Mouse (Mus musculus) layer of hippocampus, adult 9-11 months (tissue): ENCODE results near the gene Runx1.
A peak's percentile ranks its signal among the peaks of the same experiment; 100 is the strongest.

Source experiments
- DNase-seq: peaks from one replicate; pipeline ENCODE4 v3.0.0; 2022

The Runx1 gene

GRCm38 (mm10) chr16:92697737-92698611 is 128.0 kb downstream of the Runx1 start:
- no peak for DNase-seq

GRCm38 (mm10) chr16:92697227-92697736 is 128.7 kb downstream of the Runx1 start:
- peak; percentile 64 for DNase-seq

DNA sequence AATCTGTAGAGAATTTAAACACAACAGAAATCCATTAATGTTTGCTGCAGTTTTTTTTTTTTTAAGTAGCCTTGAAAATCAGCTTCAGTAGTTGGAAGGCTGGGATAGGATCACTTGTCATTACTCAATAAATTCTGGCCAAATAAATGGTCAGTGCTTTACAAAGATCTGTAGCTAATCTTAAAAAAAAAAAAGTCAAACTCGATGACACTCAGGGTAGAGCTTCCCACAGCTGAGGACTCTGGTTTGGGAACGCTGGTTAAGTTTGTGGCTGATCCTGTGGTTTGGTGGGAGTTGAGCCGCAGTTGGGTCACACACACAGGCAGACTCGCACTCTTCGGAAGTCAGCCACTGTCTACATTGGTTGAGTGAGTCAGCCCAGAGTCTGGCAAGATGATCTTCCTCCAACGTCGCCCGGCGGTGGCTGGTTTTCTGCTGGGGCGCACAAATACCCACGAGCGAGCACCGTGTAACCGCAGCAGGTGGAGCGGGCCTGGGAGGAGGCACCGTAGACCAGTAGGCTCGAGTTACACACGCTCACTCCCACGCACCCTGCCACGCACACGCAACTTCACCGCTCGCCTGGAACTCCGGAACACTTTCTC is 129.4 kb downstream of the Runx1 start:
- peak; percentile 48 for DNase-seq

- DNase-seq: no peak
Measured at GRCm38 (mm10) chr16:92695981-92696380, 130.0 kb downstream of the Runx1 start.

DNA sequence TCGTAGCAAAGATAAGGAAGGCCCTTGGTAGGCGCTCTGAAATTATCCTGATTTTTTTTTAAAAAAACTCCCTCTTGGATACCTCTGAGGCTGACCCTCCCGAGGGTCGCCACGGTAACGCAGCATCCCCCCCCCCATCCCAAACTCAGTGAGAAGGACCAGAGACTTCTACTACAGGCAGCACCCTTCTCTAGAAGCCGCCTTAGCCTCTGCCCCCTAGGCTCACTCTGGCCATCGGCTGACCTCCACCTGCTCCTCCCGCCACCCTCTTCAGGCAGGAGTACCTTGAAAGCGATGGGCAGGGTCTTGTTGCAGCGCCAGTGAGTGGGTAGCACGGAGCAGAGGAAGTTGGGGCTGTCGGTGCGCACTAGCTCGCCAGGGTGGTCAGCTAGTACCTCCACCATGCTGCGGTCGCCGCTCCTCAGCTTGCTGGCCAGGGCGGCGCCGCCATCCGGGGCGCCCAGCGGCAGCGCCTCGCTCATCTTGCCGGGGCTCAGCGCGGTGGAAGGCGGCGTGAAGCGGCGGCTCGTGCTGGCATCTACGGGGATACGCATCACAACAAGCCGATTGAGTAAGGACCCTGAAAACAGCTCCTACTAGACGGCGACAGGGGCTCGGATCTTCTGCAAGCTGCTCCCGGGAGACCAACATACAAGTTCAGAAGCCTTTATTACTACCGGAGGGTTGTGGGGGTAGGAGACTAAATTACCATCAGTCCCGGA is 130.6 kb downstream of the Runx1 start:
- DNase-seq: no peak

DNA sequence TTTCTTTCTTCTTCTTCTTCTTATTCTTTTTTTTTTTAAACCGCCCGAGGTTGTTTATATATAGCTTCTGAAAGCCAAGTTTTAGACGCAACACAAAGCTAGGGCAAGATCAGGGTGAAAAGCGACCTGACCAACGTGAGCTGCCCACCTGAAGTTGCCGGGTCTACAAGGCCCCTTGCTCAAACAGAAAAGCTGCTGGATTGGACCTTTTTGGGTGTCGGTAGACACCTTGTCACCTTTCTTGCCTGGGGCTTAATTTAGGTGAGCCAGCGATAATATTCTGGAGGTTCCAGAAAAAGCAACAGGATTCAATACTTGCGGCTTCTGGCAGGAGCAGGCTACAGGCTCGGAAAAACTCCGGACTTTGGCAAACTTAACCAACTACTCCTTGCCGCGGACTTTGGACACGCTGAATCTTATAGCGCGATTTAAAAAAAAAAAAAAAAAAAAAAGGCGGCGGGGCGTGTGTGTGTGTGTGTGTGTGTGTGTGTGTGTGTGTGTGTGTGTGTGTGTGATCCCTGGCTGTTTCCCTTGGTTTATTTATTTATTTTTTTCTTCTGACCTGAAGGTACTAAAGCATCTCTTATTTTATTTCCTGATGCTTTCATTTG is 131.3 kb downstream of the Runx1 start:
- no peak for DNase-seq

GRCm38 (mm10) chr16:92690759-92691158 is 135.2 kb downstream of the Runx1 start:
- DNase-seq: no peak

DNA sequence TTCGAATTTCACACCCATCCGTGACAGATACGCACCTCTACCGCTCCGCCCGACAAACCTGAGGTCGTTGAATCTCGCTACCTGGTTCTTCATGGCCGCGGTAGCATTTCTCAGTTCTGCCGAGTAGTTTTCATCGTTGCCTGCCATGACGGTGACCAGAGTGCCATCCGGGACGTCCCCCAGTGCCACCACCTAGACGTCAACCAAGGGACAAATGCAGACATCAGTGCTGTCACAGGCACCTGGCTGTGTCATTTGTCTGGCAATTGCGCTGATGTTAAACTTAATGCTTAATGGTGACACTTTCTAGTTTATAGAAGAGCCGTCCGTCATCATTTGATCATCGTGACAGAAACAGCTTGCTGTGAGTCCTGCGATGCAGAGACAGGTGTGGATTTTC is 137.0 kb downstream of the Runx1 start:
- no peak for DNase-seq

DNA sequence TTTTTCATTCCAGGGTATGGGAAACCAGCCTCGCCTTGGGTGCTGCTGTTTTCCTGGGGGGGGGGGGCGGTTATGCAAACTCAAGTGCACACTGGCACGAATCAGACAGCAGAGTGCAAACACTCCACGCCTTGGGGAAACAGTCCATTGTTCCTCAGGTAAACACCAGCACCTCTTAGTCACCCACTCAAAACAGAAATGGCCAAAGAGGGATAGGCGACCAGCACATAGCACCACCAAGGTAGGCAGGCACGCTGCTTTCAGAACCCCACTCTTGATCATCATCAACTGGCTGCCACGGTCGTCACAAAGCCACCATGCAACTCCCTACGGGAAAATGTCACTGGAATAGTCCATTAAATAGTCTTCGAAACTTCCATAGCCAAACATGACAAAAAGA is 139.0 kb downstream of the Runx1 start:
- DNase-seq: no peak

DNA sequence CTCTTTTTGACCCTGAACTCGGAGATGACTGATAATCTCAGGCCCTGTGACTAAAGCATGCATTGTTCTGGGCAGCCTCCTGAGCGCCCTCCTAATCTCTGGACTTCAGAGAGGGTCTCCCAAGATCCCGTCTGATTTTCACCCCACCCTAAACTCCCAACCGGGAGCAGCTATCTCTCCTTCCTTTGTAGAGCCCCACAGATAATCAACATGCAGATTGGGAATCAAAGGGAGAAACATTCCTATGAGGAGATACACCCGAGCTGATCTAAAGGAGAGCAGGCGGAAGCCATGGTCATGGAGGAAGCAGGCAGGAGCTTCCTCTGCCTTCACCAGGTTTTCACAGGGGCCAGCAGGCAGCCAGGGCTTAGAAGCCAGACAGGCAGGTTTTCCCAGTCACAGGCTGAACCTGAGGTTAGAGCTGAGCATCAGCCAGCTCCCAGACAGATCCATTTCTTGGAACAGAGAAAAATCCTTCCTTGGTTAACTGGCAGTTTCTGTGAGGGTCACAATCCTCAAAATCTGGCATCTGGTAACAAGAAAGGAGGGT is 140.1 kb downstream of the Runx1 start:
- DNase-seq: no peak

GRCm38 (mm10) chr16:92684423-92685211 is 141.3 kb downstream of the Runx1 start:
- DNase-seq: no peak

- peak; percentile 43 for DNase-seq
Measured at GRCm38 (mm10) chr16:92676630-92677029, 149.3 kb downstream of the Runx1 start.

DNA sequence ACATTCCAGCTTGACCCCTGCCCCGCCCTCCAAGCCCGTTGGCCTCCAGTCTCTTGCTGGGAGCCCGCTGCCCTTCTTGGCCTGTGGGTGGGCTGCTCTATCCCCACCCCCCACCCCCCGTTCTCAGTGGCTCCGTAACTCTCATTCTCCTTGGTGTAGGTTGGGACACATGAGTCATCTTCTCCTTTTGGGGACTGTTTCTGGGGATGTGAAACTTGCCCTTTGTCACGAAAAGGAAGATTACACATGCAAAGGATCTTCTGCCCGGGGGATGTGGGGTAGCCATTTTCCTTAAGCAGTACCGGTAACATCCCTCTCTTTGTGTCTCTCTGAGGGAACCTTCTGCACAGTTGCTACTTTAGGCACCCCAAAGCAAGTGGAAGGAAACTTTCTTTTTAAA is 150.3 kb downstream of the Runx1 start:
- DNase-seq: peak; percentile 37

GRCm38 (mm10) chr16:92674916-92675450 is 151.0 kb downstream of the Runx1 start:
- DNase-seq: no peak

DNA sequence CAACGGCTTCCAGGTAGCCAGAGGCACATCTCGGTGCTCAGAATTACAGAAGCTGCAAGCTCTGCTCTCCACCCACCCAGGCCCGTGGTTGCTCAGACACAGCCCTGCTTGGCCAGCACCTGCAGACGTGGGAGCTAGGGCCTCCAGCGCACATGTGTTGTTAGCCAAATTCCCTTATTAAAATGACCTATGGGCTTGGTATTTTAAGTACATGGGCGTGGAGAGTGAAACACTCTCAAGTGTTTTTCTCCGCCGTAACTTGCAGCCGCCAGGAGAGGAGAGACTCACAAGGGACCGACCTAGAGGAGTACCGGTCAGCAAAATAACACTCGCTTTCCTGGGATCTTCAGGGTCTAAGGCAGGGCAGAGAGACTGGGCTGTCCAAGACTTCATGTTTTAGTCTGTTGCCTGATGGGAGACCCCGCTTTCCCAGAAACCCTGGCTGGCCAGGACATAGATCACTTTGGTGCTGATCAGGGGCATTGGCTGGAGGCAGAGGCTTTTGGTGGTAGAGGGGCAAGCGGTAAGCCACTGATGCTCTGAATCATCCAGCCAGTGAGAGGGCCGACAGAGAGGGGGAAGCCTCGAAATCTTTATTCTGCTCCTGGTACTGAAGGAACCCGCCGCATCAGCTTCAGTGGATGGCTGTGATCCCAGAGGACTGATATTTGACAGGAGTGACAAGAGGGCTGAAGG is 151.7 kb downstream of the Runx1 start:
- DNase-seq: no peak

- no peak for DNase-seq
Measured at GRCm38 (mm10) chr16:92668807-92669206, 157.1 kb downstream of the Runx1 start.

- DNase-seq: no peak
Measured at GRCm38 (mm10) chr16:92661757-92662156, 164.2 kb downstream of the Runx1 start.

- DNase-seq: no peak
Measured at GRCm38 (mm10) chr16:92656750-92657149, 169.2 kb downstream of the Runx1 start.

DNA sequence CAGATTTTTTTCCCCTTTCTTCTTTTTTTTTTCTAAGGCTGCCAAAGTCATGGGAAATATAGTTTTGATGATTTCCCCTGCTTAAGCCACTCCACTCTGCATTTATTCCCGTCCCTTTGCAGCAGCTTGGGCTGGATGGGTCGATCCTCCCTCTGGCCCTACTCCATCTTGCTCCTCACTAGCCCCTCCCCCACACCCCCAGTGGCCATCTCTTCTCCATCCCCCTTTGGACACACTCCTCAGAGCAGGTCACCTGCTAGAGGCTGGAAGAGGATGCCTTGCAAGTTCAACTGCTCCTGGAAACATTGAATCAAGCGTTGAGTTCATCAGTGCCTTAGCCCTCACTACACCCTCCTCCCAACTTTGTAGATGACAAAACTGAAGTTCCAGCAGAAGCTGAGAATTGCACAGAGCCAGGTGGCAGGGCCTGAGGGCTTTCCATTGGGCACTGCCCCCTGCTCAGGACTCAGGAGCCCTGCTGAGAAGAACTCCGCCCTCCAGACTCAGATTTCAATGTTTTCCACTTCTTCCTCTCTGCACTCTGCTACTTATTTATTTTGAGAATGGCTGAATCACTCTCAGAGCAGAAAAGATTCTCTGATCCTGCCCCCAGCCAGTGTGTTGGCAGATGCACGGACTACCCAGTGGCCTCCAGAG is 171.5 kb downstream of the Runx1 start:
- DNase-seq: no peak

DNA sequence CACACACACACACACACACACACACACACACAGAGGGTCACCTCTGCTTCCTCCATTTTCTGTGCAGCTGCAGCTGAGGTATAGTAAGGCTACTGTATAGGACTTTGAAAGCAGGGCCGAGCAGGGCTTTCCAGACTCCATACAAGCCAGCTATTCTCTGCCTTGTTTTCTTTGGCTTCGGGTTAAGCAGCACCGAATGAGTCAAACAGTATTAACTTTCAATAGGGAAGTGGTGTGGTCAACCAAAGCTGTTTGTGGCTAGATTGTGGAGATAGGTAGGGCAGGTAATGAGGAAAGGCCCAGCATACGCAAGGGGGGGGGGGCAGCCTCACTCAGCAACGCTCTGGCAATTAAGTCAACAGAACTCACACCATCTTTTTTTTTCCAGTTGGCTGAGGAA is 172.1 kb downstream of the Runx1 start:
- no peak for DNase-seq
